Mouse (Mus musculus) brown adipose tissue, adult 24 weeks (tissue): ENCODE measurements at regions not wholly inside any gene's neighbourhood (a gene's known extent, or its start where the extent isn't known, plus 50 kb on each side); places are given as distances from the start of the nearest gene placed in this dataset.

ENCODE experiments used
- H3K27ac ChIP-seq: fragments of 200-500 bp; replicated peaks from 2 replicates; pipeline ENCODE4 v1.5.1; 2012; ENCODE audit warnings: low read depth, mild to moderate bottlenecking, low read length
- H3K4me1 ChIP-seq: fragments of 200-500 bp; 2 replicates; pipeline ENCODE4 v1.6.1; 2012; ENCODE audit warnings: low read length, mixed read lengths; ENCODE audit not compliant: control insufficient read depth, insufficient read depth, insufficient read length
- H3K4me3 ChIP-seq: fragments of 200-500 bp; 2 replicates; pipeline ENCODE4 v1.5.1; 2012; ENCODE audit warnings: low read depth, mild to moderate bottlenecking, low read length, moderate library complexity; ENCODE audit not compliant: insufficient read depth

- Histone ChIP-seq H3K4me3 (no peak overlapping the region), H3K4me1 (no peaks in the 10 kb centered on the region), H3K27ac (no peak overlapping the region)
Observed at GRCm38 (mm10) chr4:72688842-72689241, 163.6 kb downstream of the Aldoart1 start.

GRCm38 (mm10) chr4:72674006-72674405 lies 178.4 kb downstream of the Aldoart1 start:
- Histone ChIP-seq H3K4me1 (no peaks in the 10 kb centered on the region), H3K27ac (no peak overlapping the region), H3K4me3 (no peak overlapping the region)

DNA sequence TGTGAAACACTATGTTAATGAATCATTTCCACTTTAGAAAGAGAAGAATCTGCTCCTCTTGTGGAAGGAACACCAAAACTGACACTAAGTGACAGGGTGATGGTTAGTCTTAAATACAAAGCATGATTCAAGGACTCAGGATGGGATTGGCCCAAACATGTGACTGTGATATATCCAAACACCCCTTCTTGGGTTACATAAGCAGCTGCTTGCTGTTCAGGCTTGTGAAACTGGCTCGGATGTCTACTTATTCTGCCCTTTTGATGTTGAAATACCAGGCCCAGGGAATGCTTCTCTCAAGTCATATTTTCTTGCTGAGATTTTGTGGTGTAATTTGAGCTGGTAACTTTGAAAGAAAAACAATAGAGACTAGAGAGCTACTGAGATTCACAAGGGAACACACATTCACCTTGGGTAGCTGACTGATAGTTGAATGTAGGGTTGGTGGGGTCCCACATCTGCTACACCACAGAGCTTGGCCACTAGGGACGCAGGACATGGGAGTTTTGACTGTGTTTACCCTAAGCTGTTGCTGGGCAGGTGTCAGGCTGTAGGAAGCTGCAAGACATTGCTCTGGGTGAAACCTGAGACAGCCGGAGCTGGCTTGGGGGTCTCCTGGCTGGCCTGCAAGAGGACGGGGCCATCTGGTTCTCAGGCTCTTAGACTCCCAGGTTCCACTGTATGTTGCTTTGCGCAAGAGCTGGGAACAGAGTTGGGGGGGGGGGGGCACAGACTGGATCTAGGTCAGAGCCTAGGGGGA lies 180.6 kb downstream of the Aldoart1 start:
- Histone ChIP-seq H3K4me3 (no peak overlapping the region), H3K27ac (no peak overlapping the region), H3K4me1 (no peaks in the 10 kb centered on the region)

GRCm38 (mm10) chr4:72669827-72670494 lies 182.5 kb downstream of the Aldoart1 start:
- Histone ChIP-seq H3K27ac (no peak overlapping the region), H3K4me1 (no peaks in the 10 kb centered on the region), H3K4me3 (no peak overlapping the region)

DNA sequence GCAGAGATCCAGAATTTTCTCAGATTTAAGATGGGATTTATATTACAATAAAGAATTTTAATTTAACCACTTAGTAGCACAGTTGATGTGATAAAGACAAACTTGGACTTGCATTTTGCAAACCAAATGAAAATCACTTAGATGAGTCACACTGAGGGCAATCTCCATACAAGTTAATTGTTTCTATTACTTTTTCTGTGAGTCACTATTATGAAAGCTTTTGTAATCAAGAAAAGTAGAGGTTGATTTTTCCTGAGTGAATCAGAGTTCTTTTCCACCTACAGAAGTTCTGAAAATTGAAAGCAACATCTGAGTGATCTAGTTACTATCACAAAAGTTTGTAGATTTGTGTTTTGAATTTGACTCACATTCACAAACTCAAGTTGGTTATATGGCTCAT lies 188.1 kb downstream of the Aldoart1 start:
- Histone ChIP-seq H3K4me3 (no peak overlapping the region), H3K27ac (no peak overlapping the region), H3K4me1 (no peaks in the 10 kb centered on the region)

DNA sequence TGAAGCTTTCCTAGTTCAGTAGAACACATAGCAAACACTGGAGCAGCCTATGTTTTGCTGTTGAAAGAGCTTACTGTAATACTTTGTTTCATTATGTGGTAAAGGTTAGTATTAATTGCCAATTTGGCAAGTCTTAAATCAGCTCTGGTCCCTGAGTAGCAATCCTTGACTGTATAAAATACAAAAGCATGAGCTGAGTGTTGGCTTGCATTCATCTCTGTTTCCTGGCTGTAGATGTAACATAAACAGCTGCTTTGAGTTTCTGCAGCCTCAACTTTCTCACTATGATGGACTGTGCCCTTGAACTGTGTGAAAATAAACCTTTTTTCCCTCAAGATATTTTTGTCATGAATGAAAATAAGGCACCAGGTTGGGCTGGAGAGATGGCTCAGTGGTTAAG lies 190.0 kb downstream of the Aldoart1 start:
- Histone ChIP-seq H3K4me3 (no peak overlapping the region), H3K27ac (no peak overlapping the region), H3K4me1 (no peaks in the 10 kb centered on the region)

DNA sequence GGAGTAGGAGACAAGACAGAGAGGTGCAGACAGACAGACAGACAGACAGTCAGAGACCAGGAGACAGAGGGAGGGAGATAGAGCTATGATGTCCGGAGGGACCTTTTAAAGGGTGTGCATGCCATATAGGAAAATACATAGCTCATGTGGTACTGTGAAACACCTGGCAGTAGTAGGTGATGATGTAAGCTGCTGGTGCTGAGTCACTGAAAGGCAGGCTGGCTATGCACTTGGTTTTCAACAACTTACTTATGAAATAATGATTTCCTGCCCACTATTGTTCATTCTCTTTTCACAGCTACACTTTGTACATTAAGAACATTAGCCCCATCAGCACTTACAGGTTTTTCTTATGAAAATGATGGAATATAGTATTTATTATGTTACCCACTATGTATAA lies 196.2 kb downstream of the Aldoart1 start:
- Histone ChIP-seq H3K4me1 (no peaks in the 10 kb centered on the region), H3K4me3 (no peak overlapping the region), H3K27ac (no peak overlapping the region)

DNA sequence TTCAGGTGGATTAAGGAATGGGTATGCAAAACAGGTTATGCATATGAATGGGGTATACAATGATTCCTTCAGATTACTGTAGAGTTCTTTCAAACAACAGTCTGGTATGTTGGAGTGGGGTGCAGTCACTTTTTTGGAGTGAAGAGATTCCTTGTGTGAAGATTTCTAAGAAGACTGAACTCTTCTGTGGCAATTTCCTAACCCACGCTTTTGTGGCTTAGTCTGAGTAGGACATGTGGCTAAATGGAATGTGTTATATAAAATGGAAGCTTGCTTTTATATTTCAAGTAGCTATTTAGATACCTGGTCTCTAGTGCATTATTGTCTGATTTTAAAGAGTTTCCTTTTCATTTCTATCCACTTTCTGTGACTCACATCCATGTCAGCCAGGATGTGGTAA lies 205.3 kb downstream of the Aldoart1 start:
- H3K4me1 ChIP-seq = no peaks in the 10 kb centered on the region
- no peak overlapping the region for H3K4me3 ChIP-seq

GRCm38 (mm10) chr4:72629416-72629815 lies 223.0 kb downstream of the Aldoart1 start:
- no peak overlapping the region for H3K27ac ChIP-seq
- no peaks in the 10 kb centered on the region for H3K4me1 ChIP-seq
- H3K4me3 ChIP-seq = no peak overlapping the region

More for the DNA sequence above, 205.3 kb downstream of the Aldoart1 start:
- no peak overlapping the region for H3K27ac ChIP-seq

GRCm38 (mm10) chr4:72627219-72627930 lies 225.1 kb downstream of the Aldoart1 start:
- no peak overlapping the region for H3K27ac ChIP-seq
- no peaks in the 10 kb centered on the region for H3K4me1 ChIP-seq
- H3K4me3 ChIP-seq = no peak overlapping the region

DNA sequence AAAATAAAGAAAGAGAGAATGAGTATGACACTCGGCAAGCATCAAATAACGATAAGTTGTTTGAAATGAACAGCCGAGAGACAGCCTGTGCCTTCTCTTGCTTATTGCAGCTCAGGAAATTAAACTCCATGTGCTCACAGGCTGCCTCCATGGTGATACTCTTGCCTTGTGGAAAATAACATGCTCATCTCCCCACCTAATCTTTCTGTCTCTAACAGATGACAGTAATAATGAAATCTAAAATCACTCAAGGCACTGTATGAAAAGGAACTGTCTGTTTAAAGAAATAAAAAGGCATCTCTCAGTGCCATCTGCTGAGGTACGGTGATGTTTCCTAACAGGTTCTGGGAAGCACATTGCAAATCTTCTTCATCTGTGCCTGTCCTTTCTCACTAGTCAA lies 247.3 kb downstream of the Aldoart1 start:
- H3K4me1 ChIP-seq = no peaks in the 10 kb centered on the region
- no peak overlapping the region for H3K27ac ChIP-seq
- no peak overlapping the region for H3K4me3 ChIP-seq

DNA sequence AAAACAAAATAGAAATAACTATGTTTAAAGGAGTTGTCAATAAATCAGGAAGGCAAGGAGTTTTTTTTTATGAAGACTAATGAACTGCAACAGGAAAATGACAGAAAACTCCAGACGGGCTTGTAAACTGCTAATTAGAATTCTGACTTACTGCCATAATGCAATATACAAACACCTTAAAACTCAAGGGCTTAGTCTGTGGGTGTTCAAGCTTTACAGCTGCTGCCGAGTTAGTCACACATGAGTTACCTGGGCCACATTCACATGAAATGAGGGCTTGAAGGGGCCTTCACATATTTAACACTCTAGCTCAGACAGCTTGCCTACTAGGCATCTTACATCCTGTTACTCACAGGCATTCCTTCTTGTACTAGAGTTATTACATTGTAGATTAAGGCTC lies 256.9 kb downstream of the Aldoart1 start:
- no peak overlapping the region for H3K4me3 ChIP-seq
- no peaks in the 10 kb centered on the region for H3K4me1 ChIP-seq
- no peak overlapping the region for H3K27ac ChIP-seq

DNA sequence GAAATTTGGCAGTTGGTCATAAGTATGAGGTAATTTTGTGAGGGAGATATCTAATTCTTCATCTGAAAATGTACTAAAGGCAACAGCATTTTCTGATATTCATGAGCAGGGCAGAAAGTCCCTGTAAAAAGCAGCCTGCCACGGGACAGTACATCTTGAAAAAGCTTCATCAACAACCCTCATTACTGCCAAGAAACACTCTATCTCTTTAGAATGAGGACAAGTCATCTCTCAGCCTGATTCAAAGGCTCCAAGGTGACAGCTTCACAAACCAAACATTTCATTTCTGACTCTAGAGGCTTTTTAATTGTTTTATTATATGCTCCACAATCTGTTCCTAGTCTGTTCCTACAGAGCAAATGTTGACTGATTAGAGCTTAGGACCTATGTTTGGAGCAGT lies 260.3 kb downstream of the Aldoart1 start:
- Histone ChIP-seq H3K4me1 (no peaks in the 10 kb centered on the region), H3K27ac (no peak overlapping the region), H3K4me3 (no peak overlapping the region)

- Histone ChIP-seq H3K4me3 (no peak overlapping the region), H3K4me1 (no peaks in the 10 kb centered on the region), H3K27ac (no peak overlapping the region)
Observed at GRCm38 (mm10) chr4:72574946-72575345, 277.5 kb downstream of the Aldoart1 start.

- H3K4me1 ChIP-seq = no peaks in the 10 kb centered on the region
- no peak overlapping the region for H3K4me3 ChIP-seq
- H3K27ac ChIP-seq = no peak overlapping the region
Observed at GRCm38 (mm10) chr4:72571924-72572323, 280.5 kb downstream of the Aldoart1 start.
